Mouse (Mus musculus) brain, embryonic 14.5 days (tissue): ENCODE results near the gene Tenm4. TPM values are rescaled to one million over a fixed set of nuclear protein-coding genes. Genes with fewer than 3 reads are reported as not detected.
A peak's percentile ranks its signal among the peaks of the same experiment; 100 is the strongest.

Source experiments
- DNase-seq: peaks from one replicate; pipeline ENCODE4 v3.0.0-alpha.2; 2011; ENCODE audit warnings: low read depth
- CTCF ChIP-seq: fragments of 200-500 bp; IDR thresholded peaks from 2 replicates; pipeline ENCODE4 v1.5.1; 2012; ENCODE audit warnings: inconsistent platforms, mild to moderate bottlenecking, moderate library complexity, borderline replicate concordance; ENCODE audit not compliant: insufficient read depth, insufficient read length; ENCODE audit errors: extremely low read depth
- POLR2A ChIP-seq: fragments of 200-500 bp; IDR thresholded peaks from 2 replicates; pipeline ENCODE4 v1.6.1; 2012; ENCODE audit warnings: mild to moderate bottlenecking, inconsistent platforms, borderline replicate concordance; ENCODE audit not compliant: poor library complexity, insufficient read depth, insufficient read length, severe bottlenecking; ENCODE audit errors: extremely low read depth
- polyA plus RNA-seq: library from polyadenylated mRNA; depleted of rRNA; stranded (reverse); fragments of >200 nt; gene quantifications from 2 replicates; pipeline ENCODE4 v1.2.3, GENCODE M21; 2012

Gene Tenm4
- polyA plus RNA-seq, 1 experiment, result 31.2 TPM

DNA sequence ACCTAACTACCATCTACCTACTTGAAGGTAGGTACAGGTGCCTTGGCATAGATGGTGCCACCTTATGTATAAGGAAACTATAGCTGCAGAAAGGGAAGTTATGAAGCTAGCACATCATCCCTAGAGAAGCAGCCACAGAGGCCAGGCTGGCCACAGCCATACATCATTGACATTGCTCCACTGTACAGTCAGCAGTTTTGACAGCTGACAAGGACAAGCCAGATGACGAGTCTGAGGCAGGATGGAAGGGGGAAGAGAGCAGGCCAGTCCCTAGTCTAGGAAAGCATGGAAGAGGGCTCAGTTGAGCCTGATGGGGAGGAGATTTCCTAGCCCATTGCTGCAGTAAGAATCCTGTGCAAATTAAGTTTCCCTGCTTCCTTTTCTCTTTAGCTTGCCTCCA lies 548.9 kb downstream of the Tenm4 start:
- no peak for DNase-seq
- TF ChIP-seq POLR2A (no peak), CTCF (no peak)

- no peak for TF ChIP-seq POLR2A
- TF ChIP-seq CTCF, result no peak
- peak; percentile 80 for DNase-seq
These were observed 549.4 kb downstream of the Tenm4 start for GRCm38 (mm10) chr7:96720465-96720864.

- TF ChIP-seq POLR2A (no peak), CTCF (no peak)
- no peak for DNase-seq
These were observed 551.8 kb downstream of the Tenm4 start for GRCm38 (mm10) chr7:96722796-96723195.

DNA sequence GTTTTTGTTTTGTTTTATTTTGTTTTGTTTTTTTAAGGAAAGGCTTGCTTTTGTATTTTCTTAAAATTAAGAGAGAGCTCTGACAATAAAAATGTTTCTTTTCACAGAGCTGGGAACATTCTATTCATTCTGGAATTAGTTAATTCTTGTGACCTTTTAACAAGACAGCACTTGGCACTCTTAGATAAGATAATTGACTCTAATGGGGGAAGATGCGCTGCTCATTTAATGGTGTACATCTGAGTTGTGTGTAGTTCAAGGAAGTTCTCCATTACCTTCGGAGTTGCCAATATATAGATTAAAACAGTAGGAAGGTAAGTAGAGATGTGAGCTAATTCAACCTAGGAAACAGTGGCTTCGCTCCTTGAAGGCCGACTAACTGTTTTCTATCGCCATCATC lies 554.6 kb downstream of the Tenm4 start:
- TF ChIP-seq POLR2A (no peak), CTCF (no peak)
- no peak for DNase-seq

DNA sequence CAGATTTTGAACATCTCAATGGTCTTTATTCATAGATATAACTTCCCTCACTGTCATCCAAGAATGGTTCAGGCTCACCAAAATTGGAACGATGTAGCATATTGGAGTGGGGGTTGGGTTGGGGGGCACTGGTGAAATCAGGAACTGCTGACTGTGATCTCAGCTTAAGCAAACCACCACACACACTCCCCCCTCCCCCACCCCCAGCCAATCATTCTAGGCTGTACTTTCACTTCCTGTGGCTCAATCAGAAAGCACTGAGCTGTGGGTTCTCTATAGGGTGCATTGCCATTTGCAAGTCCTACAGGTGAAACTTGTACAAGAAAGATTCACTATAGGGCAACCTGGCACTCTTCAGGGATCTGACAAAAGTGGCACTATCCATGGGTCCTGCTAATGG lies 559.3 kb downstream of the Tenm4 start:
- no peak for TF ChIP-seq POLR2A
- TF ChIP-seq CTCF, result no peak
- DNase-seq, result no peak

DNA sequence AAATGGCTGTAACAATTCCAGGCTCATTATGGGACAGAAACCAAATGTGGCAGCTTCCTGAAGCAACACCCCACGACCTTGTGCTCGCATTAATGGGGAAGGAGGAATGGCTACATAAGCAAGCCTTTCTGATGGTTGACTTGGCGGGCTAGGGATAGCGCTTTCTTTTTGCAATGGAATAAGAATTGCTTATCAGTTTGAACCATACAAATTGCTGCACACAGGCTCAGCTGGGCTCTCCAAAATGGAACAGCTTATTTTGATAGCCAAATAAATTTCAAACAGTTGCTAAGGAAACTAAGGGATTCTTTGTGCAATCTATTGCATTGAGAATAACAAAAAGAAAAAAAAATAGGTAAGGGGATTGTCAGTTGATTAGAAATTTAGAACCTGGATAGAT lies 560.9 kb downstream of the Tenm4 start:
- peak; percentile 54 for DNase-seq
- TF ChIP-seq CTCF, result no peak
- TF ChIP-seq POLR2A, result no peak

GRCm38 (mm10) chr7:96734315-96735058 lies 563.4 kb downstream of the Tenm4 start:
- DNase-seq, result no peak
- TF ChIP-seq CTCF, result no peak
- TF ChIP-seq POLR2A, result no peak

DNA sequence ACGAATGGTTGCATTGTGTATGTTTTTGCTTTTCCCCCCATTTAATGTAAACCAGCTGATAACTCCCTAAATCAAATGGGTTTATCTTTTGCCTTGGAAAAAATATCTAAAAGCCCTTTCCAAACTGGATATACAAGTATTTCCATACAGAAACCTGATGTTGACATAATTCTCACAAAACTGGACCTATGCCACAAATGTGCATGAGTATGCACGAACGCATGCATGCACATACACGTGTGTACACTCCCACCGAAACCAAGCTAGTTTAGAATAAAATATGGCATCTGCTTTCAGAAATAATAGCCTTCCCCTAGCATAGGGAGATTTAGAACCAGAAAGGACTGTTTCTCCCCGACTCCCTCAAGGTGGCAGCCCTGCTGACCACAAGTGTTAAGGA lies 569.6 kb downstream of the Tenm4 start:
- peak; percentile 14 for DNase-seq
- no peak for TF ChIP-seq CTCF
- TF ChIP-seq POLR2A, result no peak

- no peak for TF ChIP-seq POLR2A
- TF ChIP-seq CTCF, result no peak
- peak; percentile 54 for DNase-seq
These were observed 571.2 kb downstream of the Tenm4 start for GRCm38 (mm10) chr7:96742221-96742620.

- DNase-seq, result peak; percentile 95
- no peak for TF ChIP-seq CTCF
- TF ChIP-seq POLR2A, result no peak
These were observed 574.9 kb downstream of the Tenm4 start for GRCm38 (mm10) chr7:96745956-96746355.

- no peak for DNase-seq
- TF ChIP-seq POLR2A, result no peak
- TF ChIP-seq CTCF, result no peak
These were observed 575.7 kb downstream of the Tenm4 start for GRCm38 (mm10) chr7:96746706-96747105.

DNA sequence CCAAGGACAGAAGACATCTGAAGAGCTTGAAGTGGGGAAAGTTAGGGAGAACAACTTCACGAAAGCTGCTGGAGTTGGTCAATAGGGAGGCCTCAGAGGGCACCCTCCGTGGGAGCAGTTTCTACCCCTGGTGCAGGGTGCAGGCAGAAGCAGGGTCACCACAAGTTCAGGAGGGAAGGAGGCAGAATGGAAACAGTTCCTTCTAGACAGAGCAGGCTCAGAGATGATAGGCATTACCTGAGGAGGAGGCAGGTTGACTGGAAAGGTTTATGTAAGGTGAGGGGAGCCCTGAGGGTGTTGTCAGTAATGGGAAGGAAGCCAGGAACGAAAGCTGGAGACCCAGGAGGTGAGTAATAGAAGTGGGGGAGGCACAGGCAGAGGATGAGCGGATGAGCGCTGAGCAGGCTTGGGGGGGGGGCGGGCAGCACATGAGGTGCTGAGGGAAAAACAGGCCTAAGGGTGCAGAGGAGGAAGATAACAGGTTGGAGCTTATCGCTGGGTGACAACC lies 577.5 kb downstream of the Tenm4 start:
- no peak for DNase-seq
- TF ChIP-seq CTCF, result no peak

DNA sequence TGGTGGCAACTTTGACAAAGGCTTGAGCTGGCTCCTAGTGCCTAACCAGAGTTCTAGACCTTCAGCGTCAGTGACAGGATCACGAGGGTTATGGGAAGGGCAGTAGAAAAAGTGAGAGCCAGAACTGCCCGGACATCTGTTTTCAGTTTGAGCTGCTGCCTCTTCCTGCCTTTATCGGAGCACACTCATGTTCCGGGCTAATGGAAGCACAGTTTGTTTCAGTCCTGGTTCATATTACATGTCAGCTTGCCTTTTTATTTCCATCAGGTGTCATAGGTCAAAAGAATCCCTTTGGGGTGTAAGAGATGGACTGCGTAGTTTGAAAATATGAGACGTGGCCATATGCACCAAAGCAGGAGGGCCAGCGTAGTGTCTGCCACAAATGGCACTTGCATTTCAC lies 578.7 kb downstream of the Tenm4 start:
- no peak for TF ChIP-seq POLR2A
- no peak for TF ChIP-seq CTCF
- DNase-seq, result peak; percentile 41

- no peak for TF ChIP-seq POLR2A
- TF ChIP-seq CTCF, result no peak
- DNase-seq, result no peak
These were observed 580.2 kb downstream of the Tenm4 start for GRCm38 (mm10) chr7:96751236-96751635.
